Mouse (Mus musculus) 3134 (cell line): Measurements from ENCODE around the gene Ide.
A peak's percentile ranks its signal among the peaks of the same experiment; 100 is the strongest.
"Not testable (repeated sequence)": the region's sequence is repeated elsewhere in the genome, so short reads cannot be mapped to it uniquely, and the experiment has no call there.

ENCODE experiments used
- DNase-seq: peaks from one replicate; pipeline ENCODE4 v3.0.0-alpha.2; 2011; ENCODE audit warnings: low spot score; ENCODE audit not compliant: insufficient read length; ENCODE audit errors: extremely low read depth

Ide gene

GRCm38 (mm10) chr19:37275555-37275954 lies 62.1 kb downstream of the Ide start:
- no peak for DNase-seq

GRCm38 (mm10) chr19:37269106-37269505 lies 68.5 kb downstream of the Ide start:
- no peak for DNase-seq

DNA sequence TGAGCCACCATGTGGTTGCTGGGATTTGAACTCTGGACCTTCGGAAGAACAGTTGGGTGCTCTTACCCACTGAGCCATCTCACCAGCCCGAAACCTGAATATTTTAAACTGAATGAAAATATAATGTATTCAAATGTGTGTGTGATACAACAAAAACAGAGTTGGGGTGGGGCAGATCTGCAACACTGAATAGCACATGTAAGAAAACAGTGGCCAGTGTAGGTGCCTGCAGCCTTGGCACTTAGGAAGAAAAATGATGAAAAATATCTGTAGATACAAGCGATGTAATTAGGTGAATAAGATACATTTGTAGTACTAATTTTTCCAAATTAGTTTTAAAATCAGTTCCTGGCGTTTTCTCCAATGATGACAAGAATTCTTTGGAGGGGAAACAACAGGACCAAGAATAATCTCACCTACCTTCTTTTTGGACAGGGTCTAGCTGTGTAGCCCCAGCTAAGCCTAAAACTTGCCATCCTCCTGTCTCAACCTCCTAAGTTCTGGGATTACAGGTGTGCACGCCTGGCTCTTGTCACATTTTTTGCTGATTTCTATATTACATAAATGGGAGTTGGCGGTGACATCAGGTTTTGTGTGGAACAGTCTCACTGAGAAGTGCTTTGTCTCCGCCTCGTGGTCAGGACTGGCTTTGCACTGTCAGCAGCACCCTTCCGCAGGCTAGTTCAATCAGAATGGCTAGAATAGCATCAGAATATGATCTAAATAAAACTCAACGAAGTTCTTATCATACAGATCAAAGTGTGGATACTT lies 72.1 kb downstream of the Ide start:
- DNase-seq: peak; percentile 41

DNA sequence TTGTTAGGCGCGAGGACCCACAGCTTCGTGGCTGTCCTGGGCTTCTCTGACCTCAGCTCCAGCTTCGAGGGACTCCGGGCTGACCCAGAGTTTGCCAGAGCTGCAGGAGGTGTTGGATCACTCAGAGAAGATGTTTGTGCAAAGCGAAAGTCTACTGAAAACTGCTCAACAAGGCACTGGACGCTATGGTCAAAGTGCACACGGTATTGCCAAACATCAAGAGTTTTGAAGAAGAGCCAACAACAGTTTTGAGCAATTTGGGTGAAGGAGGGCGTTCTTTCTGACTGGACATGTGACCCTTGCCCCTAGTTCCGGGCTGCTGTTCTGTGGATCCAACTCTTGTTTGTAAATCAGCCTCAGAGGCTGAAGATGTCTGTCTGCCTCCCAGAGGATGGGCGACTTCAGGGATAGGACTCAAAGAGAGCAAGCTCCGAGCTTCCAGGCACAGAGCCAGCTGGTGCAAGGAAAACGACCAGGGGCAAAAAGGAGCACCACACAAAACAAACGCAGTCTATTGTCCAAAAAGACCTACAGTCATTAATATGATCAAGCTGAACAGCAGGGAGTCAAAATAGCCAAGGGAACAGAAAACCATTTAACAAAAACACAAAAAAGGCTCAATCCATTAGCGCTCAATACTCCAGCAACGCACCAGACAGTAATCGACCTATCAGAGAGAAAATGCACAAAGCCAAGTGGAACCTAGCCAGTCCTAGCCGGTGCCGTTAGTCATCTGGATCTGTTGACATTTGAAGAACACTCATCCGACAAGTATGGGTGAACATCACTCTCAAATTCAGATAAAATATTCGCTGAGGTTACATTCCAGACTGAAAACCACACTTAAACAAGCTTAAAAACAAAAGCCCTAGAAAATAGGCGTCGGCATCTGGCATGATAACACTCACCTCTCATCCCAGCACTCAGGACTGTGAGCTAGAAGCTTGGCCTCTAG lies 73.4 kb downstream of the Ide start:
- peak; percentile 82 for DNase-seq

DNA sequence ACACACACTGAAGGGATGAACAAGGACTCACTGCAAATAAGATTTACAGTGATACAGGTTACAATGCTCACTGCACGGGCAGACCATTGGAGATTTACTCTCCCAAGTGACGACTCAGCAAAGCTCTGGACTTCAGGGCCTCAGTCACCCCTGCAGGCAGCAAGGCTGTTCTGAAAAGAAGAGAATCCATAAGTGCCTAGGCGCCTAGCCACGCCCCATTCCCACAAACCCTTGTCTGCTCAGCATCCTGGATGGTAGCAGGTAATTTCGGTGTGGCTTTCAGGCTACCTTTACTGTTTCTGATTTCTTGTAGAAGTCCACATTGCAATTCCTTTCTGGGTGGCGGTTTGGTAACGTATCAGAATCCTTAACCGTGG lies 74.1 kb downstream of the Ide start:
- no peak for DNase-seq

GRCm38 (mm10) chr19:37262389-37262788 lies 75.3 kb downstream of the Ide start:
- DNase-seq: peak; percentile 44

GRCm38 (mm10) chr19:37255321-37255720 lies 82.3 kb downstream of the Ide start:
- no peak for DNase-seq

DNA sequence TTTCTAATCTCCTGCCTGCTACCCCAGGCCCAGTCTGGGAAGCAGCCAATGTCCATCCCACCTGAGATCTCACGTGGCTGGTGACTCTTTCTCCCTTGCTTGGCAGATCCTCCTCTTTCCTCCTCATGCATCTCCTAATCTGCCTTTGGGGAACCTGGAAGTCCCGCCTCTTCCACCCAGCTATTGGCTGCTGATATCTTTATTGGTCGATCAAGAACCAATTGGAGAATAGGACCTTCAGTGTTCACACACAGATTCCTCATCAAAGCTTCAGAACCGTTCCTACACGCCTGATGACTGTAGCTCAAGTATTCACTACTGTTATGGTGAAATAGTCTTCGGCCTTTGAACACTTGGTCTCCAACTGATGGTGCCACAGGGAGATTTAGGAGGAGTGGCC lies 85.5 kb downstream of the Ide start:
- no peak for DNase-seq

GRCm38 (mm10) chr19:37248199-37248598 lies 89.5 kb downstream of the Ide start:
- DNase-seq: no peak

DNA sequence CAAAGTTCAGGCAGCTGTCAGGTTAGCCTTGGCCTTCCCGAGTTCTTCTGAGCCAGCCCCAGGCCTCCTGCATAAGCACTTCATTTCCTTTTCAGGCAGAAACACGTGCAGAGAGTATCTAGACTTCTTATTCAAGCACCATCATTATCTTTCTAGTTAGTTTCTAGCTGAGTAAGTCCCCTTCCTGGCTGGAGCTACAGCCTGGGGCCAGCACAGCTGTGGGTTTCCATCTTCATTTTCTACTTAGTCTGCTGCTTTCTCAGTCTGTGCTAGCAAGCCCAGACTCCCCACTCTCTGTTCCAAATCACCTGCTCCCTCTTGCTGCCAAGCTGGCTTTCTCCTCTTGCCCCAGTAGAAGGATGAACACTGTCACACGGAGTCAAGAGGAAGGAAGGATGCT lies 90.8 kb downstream of the Ide start:
- no peak for DNase-seq

- DNase-seq: no peak
These were observed 94.9 kb downstream of the Ide start for GRCm38 (mm10) chr19:37242707-37243106.

- no peak for DNase-seq
These were observed 96.5 kb downstream of the Ide start for GRCm38 (mm10) chr19:37241201-37241600.

- DNase-seq: no peak
These were observed 98.6 kb downstream of the Ide start for GRCm38 (mm10) chr19:37239096-37239495.

DNA sequence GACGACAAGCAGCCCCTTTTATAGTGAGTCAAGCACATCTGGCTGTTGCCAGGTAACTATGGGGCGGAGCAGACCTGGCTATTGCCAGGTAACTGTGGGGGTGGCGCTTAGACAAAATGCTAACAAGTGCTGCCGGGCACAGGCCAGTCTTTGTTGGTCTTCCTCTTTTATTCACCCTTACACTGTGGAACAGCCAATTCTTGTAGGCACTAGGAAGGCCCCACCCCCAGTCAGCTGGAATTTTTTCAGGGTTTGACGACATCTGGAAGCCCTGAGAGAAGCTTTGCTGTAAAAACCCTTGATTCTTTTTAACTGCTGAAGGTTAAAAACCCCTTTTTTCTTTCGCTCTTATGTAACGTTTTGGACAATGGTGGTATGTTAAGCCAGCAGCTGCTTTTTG lies 99.0 kb downstream of the Ide start:
- DNase-seq: no peak

DNA sequence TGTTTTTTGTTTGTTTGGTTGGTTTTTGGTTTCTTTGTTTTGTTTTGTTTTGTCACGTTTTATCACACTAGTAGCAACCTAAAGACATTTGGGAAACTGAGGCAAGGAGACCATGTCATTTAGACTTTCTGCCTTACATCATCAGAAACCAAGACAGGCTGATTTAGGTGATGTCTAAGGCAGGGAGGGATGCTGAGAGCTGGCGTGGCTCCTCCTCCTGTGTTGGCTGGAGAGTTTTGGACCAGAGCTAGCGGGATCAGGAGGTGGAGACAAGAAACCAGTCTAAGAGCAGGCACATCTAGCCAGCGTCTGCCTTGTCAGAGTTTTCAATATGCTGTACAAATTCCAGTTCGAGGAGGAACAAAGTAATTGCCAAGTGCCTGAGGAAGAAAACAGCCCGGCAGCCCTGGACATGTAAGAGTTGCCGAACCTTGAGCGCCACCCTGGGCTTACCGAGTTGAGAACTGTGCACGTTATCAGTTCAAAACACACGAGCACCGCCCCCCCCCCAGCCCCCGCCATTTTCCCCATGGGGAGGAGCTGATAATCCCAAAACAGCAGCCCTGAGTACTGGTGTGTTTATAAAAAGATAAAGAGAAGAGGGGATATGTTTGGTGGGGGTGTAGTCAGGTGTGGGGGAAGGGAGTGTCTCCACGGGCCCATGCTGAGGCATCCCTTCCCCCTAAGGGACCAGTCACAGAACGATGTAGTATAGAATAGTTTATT lies 99.8 kb downstream of the Ide start:
- DNase-seq: no peak

DNA sequence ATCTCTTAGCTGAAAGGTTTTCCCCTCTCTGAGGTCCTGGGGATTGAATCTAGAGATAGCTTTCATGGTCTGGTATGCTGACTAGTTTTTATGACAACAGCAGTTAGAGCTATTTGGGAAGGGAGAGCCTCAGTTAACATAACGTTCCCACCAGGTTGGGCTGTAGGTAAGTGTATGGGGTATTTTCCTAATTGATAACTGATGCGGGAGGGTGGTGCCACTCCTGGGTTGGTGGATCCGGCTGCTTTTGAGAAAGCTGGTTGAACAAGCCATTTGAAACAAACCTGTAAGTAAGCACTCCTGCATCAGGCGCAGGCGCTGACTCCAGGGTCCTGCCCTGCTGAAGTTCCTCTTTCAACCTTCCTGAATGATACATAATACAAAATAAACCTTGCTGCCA lies 100.3 kb downstream of the Ide start:
- no peak for DNase-seq

DNA sequence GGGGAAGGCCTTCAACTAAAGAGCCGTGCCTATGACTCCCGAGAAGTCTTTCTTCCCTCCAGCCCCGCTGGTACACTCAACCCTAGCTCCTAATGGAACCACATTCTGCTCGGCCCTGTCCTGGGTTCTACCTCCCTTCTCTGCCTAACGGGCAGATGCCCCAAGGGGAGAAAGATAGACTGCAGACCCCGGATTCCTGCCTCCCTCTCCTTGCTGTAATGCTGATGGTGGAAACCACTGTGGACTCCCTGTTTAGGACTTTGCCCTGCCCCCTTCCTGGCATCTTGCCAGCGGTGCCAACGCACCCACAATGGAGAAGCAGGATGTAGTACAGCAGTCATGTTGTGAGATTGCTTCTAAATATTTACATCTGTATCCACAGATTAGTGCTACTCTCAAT lies 101.8 kb downstream of the Ide start:
- no peak for DNase-seq

DNA sequence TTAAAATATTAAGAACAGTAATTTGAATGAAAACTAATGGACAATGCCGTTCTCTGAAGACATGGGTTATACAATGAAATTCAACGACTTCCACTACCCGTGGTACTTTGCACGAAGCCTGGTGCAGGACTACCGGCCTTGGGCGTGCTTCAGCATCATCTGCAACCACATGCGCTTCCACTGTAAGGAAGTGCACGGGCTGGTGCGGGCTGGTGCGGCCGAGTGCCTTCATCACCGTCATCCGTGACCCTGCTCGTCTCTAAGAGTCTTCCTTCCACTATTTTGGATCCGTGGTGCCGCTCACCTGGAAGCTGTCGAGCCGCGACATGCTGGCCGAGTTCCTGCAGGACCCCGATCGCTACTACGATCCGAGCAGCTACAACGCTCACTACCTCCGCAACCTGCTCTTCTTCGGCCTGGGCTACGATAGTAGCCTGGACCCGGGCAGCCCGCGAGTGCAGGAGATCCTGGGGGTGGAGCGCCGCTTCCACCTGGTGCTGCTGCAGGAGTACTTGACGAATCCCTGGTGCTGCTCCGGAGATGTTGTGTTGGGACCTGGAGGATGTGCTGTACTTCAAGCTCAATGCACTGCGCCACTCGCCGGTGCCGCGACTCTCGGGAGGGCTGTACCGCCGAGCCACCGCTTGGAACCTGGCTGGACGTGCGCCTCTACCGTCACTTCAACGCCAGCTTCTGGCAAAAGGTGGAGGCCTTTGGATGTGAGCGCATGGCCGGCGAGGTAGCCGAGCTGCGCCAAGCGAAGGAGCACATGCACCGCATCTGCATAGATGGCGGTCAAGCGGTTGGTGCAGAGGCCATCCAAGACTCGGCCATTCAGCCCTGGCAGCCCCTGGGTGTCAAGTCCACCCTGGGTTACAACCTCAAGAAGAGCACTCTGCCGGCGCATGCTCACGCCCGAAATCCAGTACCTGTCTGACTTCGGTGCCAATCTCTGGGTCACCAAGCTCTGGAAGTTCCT lies 103.8 kb downstream of the Ide start:
- no peak for DNase-seq

GRCm38 (mm10) chr19:37232598-37232997 lies 105.1 kb downstream of the Ide start:
- DNase-seq: not testable (repeated sequence)
